Mouse (Mus musculus) layer of hippocampus, adult 11-12 months (tissue): ENCODE results near the gene Zfp113.
"Not testable (repeated sequence)": the region's sequence is repeated elsewhere in the genome, so short reads cannot be mapped to it uniquely, and the experiment has no call there.

Experiments
- DNase-seq: peaks from one replicate; pipeline ENCODE4 v3.0.0; 2022; ENCODE audit warnings: low spot score

The Zfp113 gene

GRCm38 (mm10) chr5:138137935-138138549 is 17.5 kb downstream of the Zfp113 start:
- peak; percentile 31 for DNase-seq

GRCm38 (mm10) chr5:138137257-138137656 is 18.3 kb downstream of the Zfp113 start:
- DNase-seq: no peak

- DNase-seq: no peak
Measured at GRCm38 (mm10) chr5:138132425-138133064, 23.0 kb downstream of the Zfp113 start.

- no peak for DNase-seq
Measured at GRCm38 (mm10) chr5:138118041-138118440, 37.5 kb downstream of the Zfp113 start.

GRCm38 (mm10) chr5:138117199-138118015 is 38.1 kb downstream of the Zfp113 start:
- DNase-seq: no peak

GRCm38 (mm10) chr5:138116255-138117198 is 39.0 kb downstream of the Zfp113 start, which contains the start of gene Zscan21:
Gene Zscan21, plus strand, starts transcription at chr5:138116903.
- peak; percentile 86 for DNase-seq

- not testable (repeated sequence) for DNase-seq
Measured at GRCm38 (mm10) chr5:138109847-138110396, 45.6 kb downstream of the Zfp113 start.

- DNase-seq: no peak
Measured at GRCm38 (mm10) chr5:138107130-138107529, 48.4 kb downstream of the Zfp113 start.

GRCm38 (mm10) chr5:138104976-138105375 is 50.6 kb downstream of the Zfp113 start:
- no peak for DNase-seq

GRCm38 (mm10) chr5:138094474-138094873 is 61.1 kb downstream of the Zfp113 start:
- no peak for DNase-seq

- no peak for DNase-seq
Measured at GRCm38 (mm10) chr5:138092771-138093170, 62.8 kb downstream of the Zfp113 start.

- DNase-seq: no peak
Measured at GRCm38 (mm10) chr5:138090737-138091136, 64.8 kb downstream of the Zfp113 start.

- DNase-seq: no peak
Measured at GRCm38 (mm10) chr5:138090271-138090670, 65.3 kb downstream of the Zfp113 start.
